Mouse (Mus musculus) CH12.LX (cell line): ENCODE data around the gene Syt8. TPM values are rescaled to one million over a fixed set of nuclear protein-coding genes. Genes with fewer than 3 reads are reported as not detected.
A peak's percentile ranks its signal among the peaks of the same experiment; 100 is the strongest.

Experiments
- DNase-seq: peaks from one replicate; pipeline ENCODE4 v3.0.0-alpha.2; 2013; ENCODE audit errors: extremely low read depth
- H3K27ac ChIP-seq: 2 replicates; pipeline ENCODE4 v1.5.1; 2012; ENCODE audit warnings: low read depth, mild to moderate bottlenecking, control low read depth, moderate library complexity; ENCODE audit not compliant: insufficient read depth
- H3K27me3 ChIP-seq: replicated peaks from 2 replicates; pipeline ENCODE3; 2012; ENCODE audit warnings: inconsistent platforms
- H3K36me3 ChIP-seq, 2 experiments: replicated peaks in 1 of 2; 2 replicates each; pipeline versions ENCODE3 to v1.6.1; 2012; ENCODE audit warnings: inconsistent platforms in 1 of 2, low read length in 1 of 2, mild to moderate bottlenecking in 1 of 2, mixed read lengths in 1 of 2, moderate library complexity in 1 of 2; ENCODE audit not compliant: control insufficient read depth in 1 of 2, insufficient read depth in 1 of 2
- H3K4me1 ChIP-seq, 2 experiments: 2 replicates each; pipeline ENCODE4 v1.6.1; 2012; ENCODE audit warnings: inconsistent platforms in 1 of 2, moderate library complexity in 1 of 2; ENCODE audit not compliant: insufficient read depth in 2 of 2, control insufficient read depth in 1 of 2
- H3K4me2 ChIP-seq: 2 replicates; pipeline ENCODE4 v1.6.1; 2012; ENCODE audit warnings: low read depth, mild to moderate bottlenecking, control low read depth; ENCODE audit not compliant: poor library complexity, insufficient read depth, severe bottlenecking
- H3K4me3 ChIP-seq, 3 experiments: fragments of 150-350 bp in 1 of 3; sonication (generic) in 1 of 3; replicated peaks in 1 of 3; 2 replicates each; pipeline versions ENCODE3 to v1.5.1; 2011 to 2012; ENCODE audit warnings: low read depth in 2 of 3, low read length in 2 of 3, mild to moderate bottlenecking in 2 of 3, moderate library complexity in 2 of 3, control low read depth in 1 of 3, improper control_type of control experiment in 1 of 3, inconsistent platforms in 1 of 3, mixed read lengths in 1 of 3; ENCODE audit not compliant: poor library complexity in 1 of 3
- H3K79me2 ChIP-seq: replicated peaks from 2 replicates; pipeline ENCODE4 v1.6.1; 2012; ENCODE audit warnings: mild to moderate bottlenecking, moderate library complexity; ENCODE audit not compliant: control insufficient read depth, poor library complexity, insufficient read depth, severe bottlenecking; ENCODE audit errors: extremely low read depth
- H3K9ac ChIP-seq: 2 replicates; pipeline ENCODE4 v1.6.1; 2012; ENCODE audit warnings: low read depth, mild to moderate bottlenecking, control low read depth, moderate library complexity; ENCODE audit not compliant: insufficient read depth
- H3K9me3 ChIP-seq: replicated peaks from 2 replicates; pipeline ENCODE3; 2012; ENCODE audit warnings: low read length, inconsistent platforms, mixed read lengths
- BHLHE40 ChIP-seq: IDR thresholded peaks from 2 replicates; pipeline ENCODE4 v1.6.1; 2011; ENCODE audit warnings: mild to moderate bottlenecking, low read depth, low read length, improper control_type of control experiment
- CHD2 ChIP-seq: IDR thresholded peaks from 2 replicates; pipeline ENCODE4 v1.6.1; 2011; ENCODE audit warnings: low read length, improper control_type of control experiment
- CTCF ChIP-seq, 2 experiments: IDR thresholded peaks in 1 of 2; conservative IDR thresholded peaks in 1 of 2; 2 replicates each; pipeline ENCODE4 v1.5.1; 2011 to 2012; ENCODE audit warnings: low read depth in 2 of 2, low read length in 2 of 2, improper control_type of control experiment in 1 of 2, inconsistent platforms in 1 of 2, mild to moderate bottlenecking in 1 of 2, moderate library complexity in 1 of 2
- EP300 ChIP-seq: IDR thresholded peaks from 2 replicates; pipeline ENCODE4 v1.6.1; 2011; ENCODE audit warnings: low read length, improper control_type of control experiment
- IRF4 ChIP-seq: IDR thresholded peaks from 2 replicates; pipeline ENCODE4 v1.6.1; 2014; ENCODE audit warnings: low read depth, mild to moderate bottlenecking, inconsistent platforms, low read length, improper control_type of control experiment
- JUN ChIP-seq: IDR thresholded peaks from 2 replicates; pipeline ENCODE4 v1.6.1; 2011; ENCODE audit warnings: low read depth, mild to moderate bottlenecking, low read length, improper control_type of control experiment, moderate library complexity; ENCODE audit not compliant: insufficient read depth
- MYC ChIP-seq: IDR thresholded peaks from 2 replicates; pipeline ENCODE4 v1.6.1; 2011; ENCODE audit warnings: low read depth, mild to moderate bottlenecking, improper control_type of control experiment, low read length
- POLR2AphosphoS2 ChIP-seq: IDR thresholded peaks from 2 replicates; pipeline ENCODE4 v1.6.1; 2011; ENCODE audit warnings: low read depth, low read length, improper control_type of control experiment
- TCF12 ChIP-seq: IDR thresholded peaks from 2 replicates; pipeline ENCODE4 v1.6.1; 2014; ENCODE audit warnings: low read depth, mild to moderate bottlenecking, inconsistent platforms, low read length, improper control_type of control experiment
- ZC3H11A ChIP-seq: IDR thresholded peaks from 2 replicates; pipeline ENCODE4 v1.6.1; 2012; ENCODE audit warnings: low read depth, mild to moderate bottlenecking, inconsistent platforms, low read length, improper control_type of control experiment
- ZKSCAN1 ChIP-seq: IDR thresholded peaks from 2 replicates; pipeline ENCODE4 v1.6.1; 2012; ENCODE audit warnings: low read depth, inconsistent platforms, low read length, improper control_type of control experiment, borderline replicate concordance
- dilution Hi-C: fragments of 300-500 bp; cut with MboI; formaldehyde crosslinking; loops from 2 replicates; pipeline ENCODE4 v1.14.3; 2020; ENCODE audit warnings: low sequenced_read_pairs; ENCODE audit not compliant: extremely low pct_unique_long_range_greater_than_20kb, extremely low pct_ligation_motif_present
- in situ Hi-C: fragments of 300-500 bp; cut with MboI; formaldehyde crosslinking; loops from 3 replicates; pipeline ENCODE4 v1.14.3; 2019; ENCODE audit warnings: low sequenced_read_pairs, low pct_ligation_motif_present, low pct_unique_long_range_greater_than_20kb, mixed read lengths
- polyA plus RNA-seq: library from polyadenylated mRNA; unstranded; fragments of >175 nt; gene quantifications from 2 replicates; pipeline ENCODE4 v1.2.1, GENCODE M21; 2012; ENCODE audit warnings: low read depth; ENCODE audit not compliant: insufficient read length
- total RNA-seq, 2 experiments: library from RNA; depleted of rRNA; stranded (reverse); fragments of 300-350 nt in 1 of 2; fragments of >200 nt in 1 of 2; gene quantifications; 2 replicates each; pipeline ENCODE4 v1.2.3; 2012 to 2014

Gene Syt8
- total and polyA plus RNA-seq, 3 experiments: not detected

DNA sequence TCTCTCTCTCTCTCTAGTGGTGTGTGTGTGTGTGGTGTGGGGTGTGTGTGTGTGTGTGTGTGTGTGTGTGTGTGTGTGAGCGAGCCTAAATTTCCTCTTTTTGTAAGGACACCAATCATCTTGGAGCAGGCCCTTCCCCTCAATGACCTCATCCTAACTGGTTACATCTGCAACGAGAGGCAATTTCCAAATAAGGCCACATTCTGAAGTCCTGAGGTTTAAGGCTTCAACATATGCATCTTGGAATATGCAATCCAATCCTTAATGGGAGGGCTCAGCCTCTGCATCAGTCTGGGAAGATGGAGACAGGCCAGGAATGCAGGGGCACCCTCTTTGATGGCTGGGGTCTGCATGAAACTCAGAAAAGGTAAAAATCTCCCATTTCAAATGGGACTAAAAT lies 23.4 kb downstream of the Syt8 start:
- dilution Hi-C loops (no loop called here), in situ Hi-C loops (loop anchor here (25.0 kb wide), 1 partner anchor 554 kb away; the partner anchor contains the start of gene Tspan32)

DNA sequence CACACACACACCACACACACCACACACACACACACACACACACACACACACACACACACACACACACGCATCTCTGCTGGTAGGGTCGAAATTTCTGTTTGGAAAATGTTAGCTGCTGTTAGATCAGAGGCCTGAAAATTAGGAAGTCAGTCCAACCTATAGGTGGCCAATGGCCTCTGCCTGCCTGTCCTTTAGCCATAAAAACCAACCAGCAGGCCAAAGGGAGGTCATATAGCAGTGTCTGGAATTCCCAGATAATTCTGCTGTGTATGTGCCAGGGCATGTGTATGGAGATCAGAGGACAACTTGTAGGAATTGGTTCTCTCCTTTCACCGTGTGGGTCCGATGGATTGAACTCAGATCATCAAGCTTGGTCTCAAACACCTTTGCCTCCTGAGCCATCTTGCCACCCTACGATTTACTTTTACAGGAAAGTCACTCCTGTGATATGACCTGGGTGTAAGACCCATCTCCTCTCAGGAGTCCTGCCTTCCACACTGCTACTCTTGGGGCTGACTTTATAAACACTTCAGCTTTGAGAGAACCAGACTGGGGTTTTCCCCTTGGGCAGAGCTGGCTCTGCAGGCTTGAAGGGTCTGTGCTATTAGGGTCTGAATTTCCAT lies 24.1 kb downstream of the Syt8 start:
- H3K79me2 ChIP-seq: peaks cover 25% of the 10 kb centered on the region
- H3K27me3 ChIP-seq: no peaks in the 10 kb centered on the region
- dilution Hi-C loops (no loop called here), in situ Hi-C loops (loop anchor here (25.0 kb wide), 1 partner anchor 554 kb away; the partner anchor contains the start of gene Tspan32)
- peak overlapping the region; percentile 70 for H3K27ac ChIP-seq
- H3K4me2 ChIP-seq: peak overlapping the region; percentile 9; the same call in 1 of the 2 replicates
- peaks cover 4 to 11% of the 10 kb centered on the region in 2 experiments for H3K36me3 ChIP-seq
- H3K9me3 ChIP-seq: no peaks in the 10 kb centered on the region
- H3K4me1 ChIP-seq: peaks cover 37 to 60% of the 10 kb centered on the region in 2 experiments
- DNase-seq: no peak
- H3K4me3 ChIP-seq: no peak overlapping the region
- no peak overlapping the region for H3K9ac ChIP-seq
- TF ChIP-seq ZKSCAN1 (no peak), MYC (no peak), EP300 (peak; percentile 65), CHD2 (0 out of 2 replicates have a peak, but pooled peaks have one; percentile 28), POLR2AphosphoS2 (no peak), CTCF (conservative IDR thresholded peaks at IDR 0.05 in 1 of 2, IDR thresholded peaks at IDR 0.05 in 1 of 2; ENCODE audit: low read depth in 2 of 2, low read length in 2 of 2) (no peak), BHLHE40 (no peak)
- TF ChIP-seq, all 38 proteins: peak for 2

More for the DNA sequence above, 23.4 kb downstream of the Syt8 start:
- peaks cover 17% of the 10 kb centered on the region for H3K79me2 ChIP-seq
- H3K27ac ChIP-seq: no peak overlapping the region
- H3K4me2 ChIP-seq: no peak overlapping the region
- H3K27me3 ChIP-seq: no peaks in the 10 kb centered on the region
- peaks cover 2 to 3% of the 10 kb centered on the region in 2 experiments for H3K36me3 ChIP-seq
- TF ChIP-seq JUN: peak; percentile 15; the same call in 1 of the 2 replicates
- TF ChIP-seq IRF4: no peak
- H3K9ac ChIP-seq: no peak overlapping the region
- H3K4me3 ChIP-seq: no peak overlapping the region
- H3K4me1 ChIP-seq: peaks cover 33 to 53% of the 10 kb centered on the region in 2 experiments
- DNase-seq: no peak
- no peaks in the 10 kb centered on the region for H3K9me3 ChIP-seq

DNA sequence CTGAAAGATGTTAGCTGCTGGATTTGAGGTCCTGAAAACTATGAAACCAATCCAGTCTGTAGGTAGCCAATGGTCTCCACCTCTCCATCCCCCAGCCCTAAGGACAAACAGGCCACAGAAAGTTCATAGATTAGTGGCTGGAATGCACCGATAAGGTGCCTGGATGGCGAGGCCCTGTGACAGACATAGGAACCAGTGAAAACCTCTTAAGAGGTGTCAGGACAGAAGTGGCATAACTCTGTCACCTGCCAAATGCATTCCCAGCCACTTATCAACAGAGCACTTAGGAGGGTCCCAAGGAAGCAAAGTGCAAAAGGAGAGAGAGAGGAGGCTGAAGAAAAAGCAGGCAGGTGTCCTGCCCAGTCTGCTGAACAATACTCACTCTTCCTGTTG lies 24.6 kb downstream of the Syt8 start:
- DNase-seq: no peak
- Histone ChIP-seq H3K79me2 (peaks cover 30% of the 10 kb centered on the region), H3K27ac (peak overlapping the region; percentile 70), H3K9me3 (no peaks in the 10 kb centered on the region), H3K4me2 (peak overlapping the region; percentile 9; the same call in 1 of the 2 replicates), H3K27me3 (no peaks in the 10 kb centered on the region), H3K4me1 (peaks cover 42 to 65% of the 10 kb centered on the region in 2 experiments), H3K9ac (no peak overlapping the region), H3K4me3 (no peak overlapping the region), H3K36me3 (peaks cover 6 to 16% of the 10 kb centered on the region in 2 experiments)
- in situ Hi-C loops (loop anchor here (25.0 kb wide), 1 partner anchor 553 kb away; the partner anchor contains the start of gene Tspan32), dilution Hi-C loops (no loop called here)
- TF ChIP-seq IRF4: 0 out of 2 replicates have a peak, but pooled peaks have one; percentile 25
- no peak for TF ChIP-seq MYC
- no peak for TF ChIP-seq CTCF (conservative IDR thresholded peaks at IDR 0.05 in 1 of 2, IDR thresholded peaks at IDR 0.05 in 1 of 2; ENCODE audit: low read depth in 2 of 2, low read length in 2 of 2)
- no peak for TF ChIP-seq ZKSCAN1
- 0 out of 2 replicates have a peak, but pooled peaks have one; percentile 8 for TF ChIP-seq TCF12
- TF ChIP-seq ZC3H11A: no peak
- 0 out of 2 replicates have a peak, but pooled peaks have one; percentile 9 for TF ChIP-seq EP300
